Mouse (Mus musculus): ENCODE results near the gene Cdh16.

The Cdh16 gene

DNA sequence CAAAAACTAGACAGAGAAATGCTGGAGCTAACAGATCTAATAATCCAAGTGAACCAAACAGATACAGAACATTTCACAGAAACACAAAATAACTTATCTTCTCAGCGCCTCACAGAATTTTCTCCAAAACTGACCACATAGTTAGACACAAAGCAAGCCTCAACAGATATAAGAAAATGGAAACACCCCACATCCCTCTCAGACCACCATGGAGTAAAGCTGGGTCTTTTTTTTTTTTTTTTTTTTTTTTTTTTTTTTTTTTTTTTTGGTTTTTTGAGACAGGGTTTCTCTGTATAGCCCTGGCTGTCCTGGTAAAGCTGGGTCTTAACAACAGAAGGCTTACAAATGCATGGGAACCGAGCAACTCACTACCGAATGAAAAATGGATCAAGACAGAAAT, 47.4 kb downstream of the Cdh16 start:
- DNase-seq (ENCODE audit: low spot score in 2 of 2), result no peak

DNA sequence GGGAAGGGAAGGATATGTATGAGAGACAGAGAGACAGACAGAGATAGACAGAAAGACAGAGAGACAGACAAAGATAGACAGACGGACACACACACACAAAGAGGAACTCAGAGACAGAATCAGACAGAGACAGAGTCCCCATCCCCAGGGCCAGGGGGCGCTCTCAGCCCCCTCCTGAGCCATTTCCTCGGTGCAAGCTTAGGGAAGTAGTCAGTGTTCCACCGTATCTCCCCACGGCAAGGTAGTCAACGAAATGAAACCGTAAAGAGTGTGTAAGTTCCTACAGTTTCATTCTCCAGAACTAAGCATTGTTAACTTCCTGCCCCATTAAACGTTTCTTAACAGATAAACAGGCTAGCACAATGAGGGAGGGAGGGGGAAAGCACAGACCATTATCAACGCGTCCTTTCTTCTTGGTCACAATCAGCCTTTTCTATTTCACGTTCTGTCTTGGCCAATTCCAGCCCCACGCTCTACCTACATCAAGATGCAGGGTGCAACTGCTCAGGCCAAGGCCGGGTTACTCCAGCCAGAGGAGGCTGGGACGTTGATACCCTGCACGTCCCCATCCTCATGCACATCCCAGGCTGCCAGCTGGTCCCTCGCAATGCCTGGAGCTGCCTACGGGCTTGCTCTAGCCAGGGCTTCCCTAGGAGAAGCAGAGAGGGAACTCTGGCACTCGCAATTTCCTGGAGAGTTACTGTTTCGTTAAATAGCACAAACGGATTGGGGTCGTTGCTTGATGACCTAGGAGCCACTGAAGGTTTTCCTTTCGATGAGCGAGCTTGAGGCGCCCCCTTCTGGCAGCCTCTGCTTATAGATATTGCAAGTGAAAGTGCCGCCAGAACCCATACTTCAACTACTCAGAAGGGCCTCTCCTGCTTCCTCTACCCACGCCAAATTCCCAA, 53.5 kb downstream of the Cdh16 start:
- peak; percentile 61 to 81 for DNase-seq (ENCODE audit: low spot score in 2 of 2)

DNA sequence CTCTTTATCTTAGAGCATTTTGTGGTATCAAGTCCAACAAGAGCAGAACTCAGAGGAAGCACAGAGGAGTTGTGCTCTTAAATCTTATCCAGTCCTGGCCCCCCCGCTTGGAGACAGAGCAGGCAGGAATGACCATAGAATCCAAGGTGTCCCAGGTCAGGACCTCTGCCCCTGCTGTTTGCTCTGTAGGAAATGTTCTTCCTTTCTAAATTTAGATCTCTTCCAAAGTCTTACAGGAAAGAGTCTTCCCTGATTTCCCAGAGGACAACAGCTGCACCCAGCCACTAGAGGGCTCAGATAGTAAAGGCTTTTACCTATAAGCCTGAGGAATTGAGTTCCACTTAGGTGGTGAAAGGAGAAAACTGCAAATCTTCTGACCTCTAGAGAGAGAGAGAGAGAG, 54.6 kb downstream of the Cdh16 start:
- DNase-seq (ENCODE audit: low spot score in 2 of 2), result no peak

DNA sequence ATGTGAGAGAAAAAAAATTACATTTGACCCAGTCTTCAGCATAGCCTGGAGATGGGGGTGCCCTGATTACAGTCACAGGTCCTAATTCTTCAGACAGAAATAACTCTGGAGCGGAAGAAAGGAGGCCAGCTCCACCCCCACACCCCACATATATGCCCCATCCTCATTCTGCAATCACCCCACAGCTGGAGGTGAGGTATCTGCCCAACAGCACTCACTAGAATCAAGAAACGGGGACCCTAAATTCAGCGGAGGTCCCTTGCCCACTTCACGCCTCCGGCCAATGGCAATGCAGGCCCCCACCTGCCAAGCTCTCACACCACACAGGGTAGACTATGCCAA, 58.8 kb downstream of the Cdh16 start:
- no peak for DNase-seq (ENCODE audit: low spot score in 2 of 2)

DNA sequence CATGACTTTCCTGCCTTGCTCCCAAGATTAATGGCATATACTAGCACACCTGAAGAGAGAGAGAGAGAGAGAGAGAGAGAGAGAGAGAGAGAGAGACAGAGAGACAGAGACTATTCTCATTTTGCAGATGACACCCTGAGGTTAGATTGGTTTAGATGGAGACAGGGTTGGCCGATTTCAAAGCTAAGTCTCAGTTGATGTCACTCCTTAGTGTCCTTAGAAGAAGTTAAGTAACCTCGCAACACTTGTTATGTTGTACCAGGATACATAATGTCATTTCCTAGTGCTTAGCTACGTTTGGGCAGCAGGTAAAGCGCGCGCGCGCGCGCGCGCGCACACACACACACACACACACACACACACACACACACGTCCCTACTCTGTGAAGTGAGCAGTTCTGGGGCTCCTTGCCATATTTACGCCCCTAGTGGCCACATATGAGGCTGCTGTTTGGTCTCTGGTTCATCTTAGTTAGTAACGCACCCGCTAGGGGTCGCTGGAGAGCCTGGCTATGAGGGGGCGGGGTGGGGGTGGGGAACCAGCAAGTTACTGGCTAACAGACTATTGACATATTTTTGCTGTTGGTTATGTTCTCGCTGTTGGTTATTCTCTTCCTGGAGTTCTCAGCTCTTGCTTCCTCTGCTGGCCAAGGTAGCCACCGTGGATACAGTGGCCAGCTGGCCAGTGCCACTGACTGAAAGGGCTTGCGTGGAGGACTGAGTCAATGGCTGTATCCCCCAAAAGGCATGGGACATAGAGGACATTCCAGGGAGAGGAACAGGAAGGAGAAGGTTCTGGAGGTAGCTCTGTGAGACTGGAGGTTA, 59.4 kb downstream of the Cdh16 start:
- peak; percentile 58 to 81 for DNase-seq (ENCODE audit: low spot score in 2 of 2)

DNA sequence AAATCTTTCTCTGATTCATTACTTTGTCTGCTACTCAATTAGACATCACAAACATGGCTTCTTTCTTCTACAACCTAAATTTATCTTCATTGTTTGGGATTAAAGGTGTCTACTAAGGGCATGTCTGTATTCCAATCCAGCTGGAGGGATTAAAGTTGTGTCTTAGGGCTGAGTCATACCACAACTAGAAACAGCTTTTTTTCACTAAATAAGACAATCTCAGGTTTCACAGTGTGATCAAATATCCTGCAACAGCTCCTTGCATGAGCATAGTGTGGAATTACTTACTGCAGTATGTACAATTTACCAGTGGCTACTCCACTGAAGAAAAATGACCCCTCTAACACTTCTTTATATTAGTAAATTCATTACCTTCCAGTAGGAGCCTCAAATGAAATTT, 63.5 kb downstream of the Cdh16 start:
- DNase-seq (ENCODE audit: low spot score in 2 of 2), result no peak

DNA sequence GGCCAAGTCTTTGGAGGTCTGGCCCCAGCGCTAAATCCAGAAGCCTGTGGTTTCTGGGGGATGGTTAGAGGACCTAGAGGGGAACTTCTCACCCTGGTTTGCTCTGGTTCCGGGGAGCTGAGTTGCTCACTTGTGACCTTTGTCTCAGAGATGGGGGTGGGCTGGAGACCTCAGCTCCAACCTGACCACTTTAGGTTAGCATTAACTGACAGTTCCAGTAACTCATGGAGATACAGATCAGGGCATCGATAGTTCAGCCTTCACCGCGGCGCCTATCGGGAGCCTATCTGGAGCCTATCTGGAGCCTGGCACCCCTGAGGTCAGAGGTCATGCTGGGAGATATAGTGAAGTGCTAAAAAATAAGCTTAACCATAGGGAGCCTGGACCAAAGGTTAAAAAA, 67.0 kb downstream of the Cdh16 start:
- DNase-seq (ENCODE audit: low spot score in 2 of 2), result no peak

DNA sequence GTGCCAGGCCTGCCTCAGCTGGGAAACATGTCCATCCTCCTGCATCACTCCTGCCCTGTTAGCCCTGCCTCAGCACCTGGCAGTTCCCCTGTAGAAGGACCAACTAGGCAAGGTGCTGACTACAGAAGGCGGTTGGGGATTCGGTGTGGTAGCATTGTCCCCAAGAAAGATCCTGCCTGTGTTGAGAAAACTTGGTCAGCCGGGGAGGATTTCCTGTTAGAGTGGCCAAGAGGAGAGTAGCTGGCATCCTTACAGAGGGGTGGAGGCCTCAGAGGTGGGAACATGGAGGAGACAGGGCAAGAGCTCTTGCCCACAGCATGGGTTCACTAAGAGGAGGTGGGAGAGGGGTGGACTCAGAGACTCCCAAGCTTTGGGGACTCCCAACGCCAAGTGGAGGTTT, 69.0 kb downstream of the Cdh16 start:
- DNase-seq (ENCODE audit: low spot score in 2 of 2), result no peak

All from urinary bladder, postnatal 36 days (tissue).